Mouse (Mus musculus) liver, embryonic 16.5 days (tissue): ENCODE results near the gene Syt6. TPM values are rescaled to one million over a fixed set of nuclear protein-coding genes. Genes with fewer than 3 reads are reported as not detected.
"Not testable (repeated sequence)": the region's sequence is repeated elsewhere in the genome, so short reads cannot be mapped to it uniquely, and the experiment has no call there.

ENCODE experiments used
- ATAC-seq: fragments of 200-750 bp; cut with Nextera tagmentation; 2 replicates; pipeline ENCODE4 v1.8.0; 2017; ENCODE audit warnings: low read depth, mild to moderate bottlenecking, moderate number of reproducible peaks, moderate library complexity
- H3K27ac ChIP-seq: fragments of 300-500 bp; sonication (generic); 2 replicates; pipeline ENCODE4 v1.5.1; 2014; ENCODE audit warnings: mild to moderate bottlenecking, low read length
- H3K27me3 ChIP-seq: fragments of 300-500 bp; sonication (generic); 2 replicates; pipeline ENCODE4 v1.6.1; 2014; ENCODE audit warnings: low read depth, low read length, mixed read lengths; ENCODE audit not compliant: control insufficient read depth, insufficient read depth
- H3K36me3 ChIP-seq: fragments of 300-500 bp; sonication (generic); 2 replicates; pipeline ENCODE4 v1.6.1; 2014; ENCODE audit warnings: mild to moderate bottlenecking; ENCODE audit not compliant: control insufficient read depth, insufficient read depth
- H3K4me1 ChIP-seq: fragments of 300-500 bp; sonication (generic); 2 replicates; pipeline ENCODE4 v1.6.1; 2014; ENCODE audit warnings: low read depth, low read length, mixed read lengths; ENCODE audit not compliant: control insufficient read depth
- H3K4me2 ChIP-seq: fragments of 300-500 bp; sonication (generic); 2 replicates; pipeline ENCODE4 v1.6.1; 2014; ENCODE audit warnings: low read depth, low read length, mixed read lengths
- H3K4me3 ChIP-seq: fragments of 300-500 bp; sonication (generic); 2 replicates; pipeline ENCODE4 v1.5.1; 2014; ENCODE audit warnings: low read depth, mild to moderate bottlenecking, low read length
- H3K9ac ChIP-seq: fragments of 300-500 bp; sonication (generic); 2 replicates; pipeline ENCODE4 v1.6.1; 2014; ENCODE audit warnings: low read depth, low read length
- H3K9me3 ChIP-seq: fragments of 300-500 bp; sonication (generic); replicated peaks from 2 replicates; pipeline ENCODE4 v1.6.1; 2016; ENCODE audit warnings: low read length; ENCODE audit not compliant: control insufficient read depth
- WGBS: fragments of 180-500 bp; shearing (Covaris S2); extraction: QIAGEN DNeasy Blood & Tissue Kit; methylation state at CpG from one replicate; pipeline ENCODE4 v1.1.7; 2014; ENCODE audit not compliant: insufficient replicate concordance; 5-methylcytosine and 5-hydroxymethylcytosine counted together
- polyA plus RNA-seq: library from polyadenylated mRNA; unstranded; fragments of >200 nt; fragmentation: Nextera tagmentation; extraction: Ambion mirVana; gene quantifications from 2 replicates; pipeline ENCODE4 v1.2.1, GENCODE M21; 2015

The Syt6 gene
- polyA plus RNA-seq, 1 experiment from 2014 or later: not detected

DNA sequence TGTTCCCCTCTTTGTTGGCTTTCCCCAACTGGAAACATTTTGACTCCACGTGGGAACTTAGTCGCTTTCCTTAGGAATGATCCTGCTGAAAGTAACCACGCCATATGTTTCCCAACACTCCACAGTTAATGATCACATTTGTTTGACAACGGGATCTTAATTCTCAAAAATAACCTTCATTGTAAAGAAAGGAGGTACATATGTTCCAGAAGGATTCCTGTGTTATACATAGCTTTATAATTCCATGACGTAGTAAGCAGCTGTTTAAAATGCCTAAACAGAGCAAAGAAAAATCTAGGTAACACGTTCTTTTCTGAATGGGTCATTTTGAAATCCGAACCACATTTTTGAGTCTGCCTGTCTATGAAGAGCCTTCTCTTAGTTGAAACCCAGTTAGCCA is 58.1 kb downstream of the Syt6 start:
- Histone ChIP-seq H3K4me1 (no peaks in the 10 kb centered on the region), H3K4me2 (no peak overlapping the region), H3K27ac (no peak overlapping the region), H3K9me3 (no peaks in the 10 kb centered on the region), H3K4me3 (no peak overlapping the region), H3K27me3 (no peaks in the 10 kb centered on the region), H3K36me3 (no peaks in the 10 kb centered on the region), H3K9ac (no peak overlapping the region)
- WGBS: 69% methylated on average over 7 of the region's 7 CpGs
- ATAC-seq: no peak

DNA sequence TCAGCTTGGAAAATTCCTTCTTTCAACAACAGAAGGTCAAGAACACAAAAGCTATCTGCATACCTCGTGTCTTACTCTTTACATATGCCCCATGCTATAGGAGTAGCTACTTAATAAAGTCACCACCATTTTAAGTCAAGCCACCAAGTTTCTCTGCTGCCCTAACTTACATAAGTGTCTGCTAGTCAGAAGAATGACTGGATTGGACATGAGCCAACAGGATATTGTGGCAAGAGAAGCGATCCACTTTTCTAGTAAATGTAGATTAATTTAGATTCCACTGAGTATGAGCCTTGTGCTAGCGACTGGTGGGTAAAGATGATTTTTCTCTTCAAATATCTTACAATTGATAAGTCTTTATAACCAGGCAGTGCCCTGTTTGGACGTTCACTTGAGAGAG is 58.8 kb downstream of the Syt6 start:
- Histone ChIP-seq H3K4me3 (no peak overlapping the region), H3K4me1 (no peaks in the 10 kb centered on the region), H3K27ac (no peak overlapping the region), H3K4me2 (no peak overlapping the region), H3K9ac (no peak overlapping the region), H3K27me3 (no peaks in the 10 kb centered on the region), H3K36me3 (no peaks in the 10 kb centered on the region), H3K9me3 (no peaks in the 10 kb centered on the region)
- no peak for ATAC-seq
- WGBS: 46% methylated on average over 4 of the region's 4 CpGs

DNA sequence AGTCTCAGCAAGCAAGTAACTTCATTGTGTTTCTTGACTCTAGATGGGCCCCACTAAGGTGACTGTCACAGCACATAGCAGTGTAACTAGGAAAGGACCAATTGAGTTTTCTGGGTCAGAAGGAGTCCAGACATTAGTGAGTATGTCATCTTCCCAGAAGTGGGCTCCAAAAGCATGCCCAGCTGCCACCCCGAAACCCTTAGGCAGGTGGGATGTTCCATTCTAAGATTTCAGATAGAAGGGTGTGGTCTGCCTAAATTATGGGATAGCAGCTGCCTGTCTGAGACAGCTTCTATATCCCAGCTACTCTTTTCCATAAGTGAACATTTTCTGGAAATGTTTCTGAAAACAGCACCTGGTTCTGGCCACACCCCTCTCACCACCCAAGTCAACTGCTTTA is 59.2 kb downstream of the Syt6 start:
- WGBS: 68% methylated on average over 1 of the region's 1 CpGs
- H3K4me2 ChIP-seq: no peak overlapping the region
- H3K9ac ChIP-seq: no peak overlapping the region
- H3K4me1 ChIP-seq: no peaks in the 10 kb centered on the region
- H3K4me3 ChIP-seq: no peak overlapping the region
- H3K27ac ChIP-seq: no peak overlapping the region
- ATAC-seq: no peak
- no peaks in the 10 kb centered on the region for H3K27me3 ChIP-seq
- no peaks in the 10 kb centered on the region for H3K36me3 ChIP-seq
- no peaks in the 10 kb centered on the region for H3K9me3 ChIP-seq

- Histone ChIP-seq H3K4me3 (no peak overlapping the region), H3K36me3 (no peaks in the 10 kb centered on the region), H3K4me2 (no peak overlapping the region), H3K4me1 (no peaks in the 10 kb centered on the region), H3K9ac (no peak overlapping the region), H3K27me3 (no peaks in the 10 kb centered on the region), H3K27ac (no peak overlapping the region), H3K9me3 (no peaks in the 10 kb centered on the region)
- ATAC-seq: no peak
- 51% methylated on average over 1 of the region's 1 CpGs for WGBS
These were observed 62.6 kb downstream of the Syt6 start for GRCm38 (mm10) chr3:103637641-103638040.

- Histone ChIP-seq H3K4me3 (no peak overlapping the region), H3K4me1 (no peaks in the 10 kb centered on the region), H3K9ac (no peak overlapping the region), H3K9me3 (no peaks in the 10 kb centered on the region), H3K4me2 (no peak overlapping the region), H3K27ac (no peak overlapping the region), H3K36me3 (no peaks in the 10 kb centered on the region), H3K27me3 (no peaks in the 10 kb centered on the region)
- 56% methylated on average over 8 of the region's 8 CpGs for WGBS
- ATAC-seq: no peak
These were observed 65.3 kb downstream of the Syt6 start for GRCm38 (mm10) chr3:103640226-103640803.

- Histone ChIP-seq H3K27ac (no peak overlapping the region), H3K27me3 (no peaks in the 10 kb centered on the region), H3K9me3 (no peaks in the 10 kb centered on the region), H3K4me2 (no peak overlapping the region), H3K4me1 (no peaks in the 10 kb centered on the region), H3K36me3 (no peaks in the 10 kb centered on the region), H3K9ac (no peak overlapping the region), H3K4me3 (no peak overlapping the region)
- WGBS: 61% methylated on average over 7 of the region's 7 CpGs
- no peak for ATAC-seq
These were observed 66.3 kb downstream of the Syt6 start for GRCm38 (mm10) chr3:103641301-103641700.

DNA sequence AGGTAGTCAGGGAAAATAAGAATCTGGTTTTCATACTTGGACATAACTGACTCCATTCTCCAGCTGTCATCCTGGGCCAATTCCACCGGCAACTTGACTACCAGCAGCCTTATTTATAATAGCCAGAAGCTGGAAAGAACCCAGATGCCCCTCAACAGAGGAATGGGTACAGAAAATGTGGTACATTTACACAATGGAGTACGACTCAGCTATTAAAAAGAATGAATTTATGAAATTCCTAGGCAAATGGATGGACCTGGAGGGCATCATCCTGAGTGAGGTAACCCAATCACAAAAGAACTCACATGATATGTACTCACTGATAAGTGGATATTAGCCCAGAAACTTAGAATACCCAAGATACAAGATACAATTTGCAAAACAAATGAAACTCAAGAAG is 70.9 kb downstream of the Syt6 start, which contains the start of gene Atg4a-ps:
Atg4a-ps (minus strand) TSS at position 101 of the 400 bp plus-strand sequence.
- not testable (repeated sequence) for H3K9me3 ChIP-seq, H3K4me1 ChIP-seq, H3K27ac ChIP-seq, H3K4me3 ChIP-seq, H3K4me2 ChIP-seq, ATAC-seq, H3K9ac ChIP-seq, H3K27me3 ChIP-seq, H3K36me3 ChIP-seq
- 71% methylated on average over 2 of the region's 2 CpGs for WGBS

GRCm38 (mm10) chr3:103647164-103647867 is 72.3 kb downstream of the Syt6 start:
- Histone ChIP-seq H3K36me3 (no peaks in the 10 kb centered on the region), H3K27ac (no peak overlapping the region), H3K9me3 (no peaks in the 10 kb centered on the region), H3K4me2 (no peak overlapping the region), H3K4me3 (no peak overlapping the region), H3K4me1 (no peaks in the 10 kb centered on the region), H3K9ac (no peak overlapping the region), H3K27me3 (no peaks in the 10 kb centered on the region)
- 66% methylated on average over 11 of the region's 11 CpGs for WGBS
- no peak for ATAC-seq

DNA sequence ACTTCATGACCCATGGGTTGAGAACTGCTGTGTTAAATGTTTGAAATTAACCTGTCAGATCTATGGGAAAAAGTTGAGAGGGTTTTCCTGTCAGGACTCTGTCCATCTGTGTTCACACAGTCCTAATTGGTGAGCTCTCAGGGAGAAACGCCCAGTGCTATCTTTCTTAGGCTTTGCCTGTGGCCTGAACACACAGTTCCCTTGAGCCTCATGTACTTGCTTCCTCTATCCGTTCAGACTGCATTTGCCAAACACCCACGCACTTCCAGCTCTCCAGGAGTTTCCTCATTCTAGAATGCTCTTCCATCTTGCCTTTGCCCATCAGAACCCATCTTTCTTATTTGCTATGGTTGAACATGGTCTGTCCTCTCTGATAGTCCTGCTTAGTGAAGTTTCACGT is 73.5 kb downstream of the Syt6 start:
- Histone ChIP-seq H3K4me3 (no peak overlapping the region), H3K4me1 (no peaks in the 10 kb centered on the region), H3K27ac (no peak overlapping the region), H3K9ac (no peak overlapping the region), H3K36me3 (no peaks in the 10 kb centered on the region), H3K27me3 (no peaks in the 10 kb centered on the region), H3K9me3 (no peaks in the 10 kb centered on the region), H3K4me2 (no peak overlapping the region)
- WGBS: 53% methylated on average over 4 of the region's 4 CpGs
- no peak for ATAC-seq
